Mouse (Mus musculus) forelimb bud, embryonic 11.5 days (tissue): Measurements from ENCODE around the gene Krt222.

Source experiments
- DNase-seq: peaks from one replicate; pipeline ENCODE4 v3.0.0-alpha.2; 2012; ENCODE audit warnings: low read depth, low spot score

The Krt222 gene

DNA sequence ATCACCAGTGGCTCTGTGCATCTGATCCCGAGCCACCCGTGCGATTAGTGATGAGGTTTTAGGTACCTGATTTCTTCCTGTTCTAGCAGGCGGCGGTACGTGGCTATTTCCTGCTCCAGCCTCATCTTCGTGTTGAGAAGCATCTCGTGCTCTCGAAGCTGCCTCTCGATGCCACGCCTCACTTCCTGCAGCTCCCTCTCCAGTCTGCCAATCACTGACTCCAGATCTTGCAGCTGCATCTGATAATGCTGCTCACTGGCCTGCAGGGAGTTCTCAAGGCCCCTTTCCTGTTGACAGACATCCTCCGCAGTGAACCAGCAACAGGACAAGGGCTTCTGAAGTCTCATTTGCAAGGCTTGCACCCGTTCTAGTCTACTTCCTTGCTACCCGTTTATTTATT, 5.4 kb downstream of the Krt222 start:
- DNase-seq: no peak

DNA sequence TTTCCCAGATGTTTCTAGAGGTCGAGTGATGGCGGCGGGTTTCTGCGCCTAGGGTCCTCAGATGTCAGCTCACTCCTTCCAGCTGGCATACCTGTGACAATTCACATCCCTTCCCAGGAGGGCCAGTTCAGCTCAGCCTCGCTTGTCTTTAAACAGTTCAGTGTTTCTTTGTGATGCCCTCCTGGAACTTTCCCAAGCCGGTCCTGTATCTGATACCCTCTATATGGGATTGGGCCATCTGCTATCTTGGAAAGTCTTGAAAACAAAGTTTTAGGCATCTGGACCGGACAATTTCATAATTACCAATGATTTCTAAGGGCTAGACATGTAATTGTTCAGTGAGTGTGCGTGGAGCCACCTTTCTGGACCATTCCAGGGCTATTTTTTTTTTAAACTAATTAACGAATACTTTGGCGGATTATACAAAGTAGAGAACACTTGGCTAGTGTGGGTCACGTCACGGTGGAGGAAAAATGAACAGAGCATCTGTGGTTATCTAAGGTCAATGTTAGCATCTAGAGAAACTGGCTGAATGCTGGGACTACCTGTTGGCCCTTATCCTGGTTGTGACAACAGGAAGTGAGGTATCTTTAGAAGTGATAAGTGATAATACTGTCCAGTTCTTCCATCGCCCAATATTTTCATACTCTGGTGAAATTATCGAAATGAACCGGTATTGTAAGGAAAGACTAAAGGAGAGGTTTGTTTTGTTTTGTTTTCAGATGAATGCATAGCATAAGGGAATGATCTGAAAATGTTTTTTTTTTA, 12.7 kb downstream of the Krt222 start:
- DNase-seq: no peak

- DNase-seq: peak; percentile 81
Measured at GRCm38 (mm10) chr11:99230261-99231048, 13.4 kb downstream of the Krt222 start, which contains the start of gene Smarce1. Gene Smarce1, minus strand, starts transcription at chr11:99231017.

DNA sequence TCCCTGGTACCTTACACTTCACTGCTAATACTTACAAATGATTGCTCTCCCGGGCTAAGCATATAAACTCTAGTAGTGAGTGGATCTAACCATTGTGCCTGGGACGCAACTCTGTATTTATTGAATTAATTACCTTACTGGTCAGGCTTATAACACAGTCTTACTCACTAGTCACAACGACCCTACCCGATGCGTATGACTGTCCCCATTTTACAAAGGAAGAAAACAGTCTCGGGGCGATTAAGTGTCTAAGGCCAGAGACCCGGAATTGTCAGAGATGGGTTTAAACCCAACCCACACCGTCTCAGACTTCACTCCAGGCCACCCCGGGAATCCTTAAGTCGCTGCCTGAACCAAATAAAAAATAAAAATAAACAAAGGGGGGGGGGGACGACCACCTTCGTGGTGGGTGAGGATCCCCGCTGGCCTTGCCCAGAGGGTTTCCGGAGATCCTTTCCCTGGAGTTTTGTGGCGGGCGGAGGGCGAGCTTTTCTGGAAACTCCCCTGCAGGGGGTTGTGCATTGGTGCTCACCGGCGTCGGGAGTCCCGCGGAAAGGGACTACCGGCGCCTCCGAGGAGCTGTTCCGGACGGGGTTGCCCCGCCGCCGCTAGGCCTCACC, 14.1 kb downstream of the Krt222 start:
- DNase-seq: peak; percentile 33

- no peak for DNase-seq
Measured at GRCm38 (mm10) chr11:99226298-99226697, 17.6 kb downstream of the Krt222 start.

DNA sequence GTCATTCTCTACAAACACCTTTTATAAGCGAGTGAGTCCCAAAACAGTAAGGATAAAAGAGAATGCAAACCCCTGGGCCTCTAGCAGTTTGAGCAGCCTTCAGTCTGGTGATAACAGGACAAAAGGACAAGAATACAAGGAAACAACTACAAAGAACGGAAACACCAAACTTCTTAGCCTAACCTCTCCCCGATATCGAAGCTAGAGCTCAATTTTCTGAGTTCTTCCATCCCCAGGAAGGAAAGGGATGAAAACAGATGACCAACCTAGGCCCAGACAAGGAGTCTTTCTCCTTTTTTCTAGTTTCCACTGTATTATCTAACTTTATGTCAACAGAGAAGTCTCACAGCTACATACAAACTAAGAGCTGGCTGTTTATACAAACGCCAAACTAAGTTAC, 20.6 kb downstream of the Krt222 start:
- DNase-seq: no peak

DNA sequence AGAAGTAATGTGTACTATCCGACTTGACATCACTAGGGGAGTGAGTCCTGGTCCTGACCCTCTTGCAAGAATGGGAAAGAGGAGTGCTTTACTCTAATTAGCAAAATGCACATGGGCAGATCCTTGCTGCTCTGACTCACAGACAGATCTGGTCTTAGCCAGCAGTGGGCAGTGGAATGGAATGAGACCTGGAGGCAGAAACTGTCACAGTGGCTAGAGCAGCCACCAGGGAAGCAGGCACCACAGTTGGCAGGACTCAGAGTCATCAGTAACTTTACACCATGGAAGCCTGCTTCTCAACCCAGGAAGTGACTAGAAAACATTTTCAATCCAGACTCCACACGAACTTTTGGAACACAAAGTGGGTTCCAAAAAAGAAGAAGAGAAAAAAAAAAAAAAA, 22.1 kb downstream of the Krt222 start:
- DNase-seq: no peak

- no peak for DNase-seq
Measured at GRCm38 (mm10) chr11:99217248-99217986, 26.5 kb downstream of the Krt222 start.

- no peak for DNase-seq
Measured at GRCm38 (mm10) chr11:99216181-99216580, 27.7 kb downstream of the Krt222 start.

DNA sequence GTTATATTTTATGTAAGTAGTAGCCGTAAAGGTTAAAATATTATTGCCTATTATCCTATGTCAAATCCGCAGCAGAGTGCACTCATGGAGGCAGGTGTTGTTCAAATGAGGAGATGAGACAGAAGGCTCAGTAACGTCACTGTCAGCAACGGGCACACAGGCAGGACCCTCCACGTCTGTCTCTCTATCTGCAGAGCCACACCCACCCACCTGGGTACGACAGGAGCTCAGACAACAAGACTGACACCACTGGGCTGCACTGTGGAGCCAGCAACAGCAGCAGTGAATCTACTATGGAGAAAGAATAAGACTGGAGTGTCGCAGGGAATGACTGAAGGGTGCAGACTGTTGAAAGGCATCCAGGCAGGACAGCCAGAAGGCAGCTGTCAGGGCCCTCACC, 31.2 kb downstream of the Krt222 start:
- no peak for DNase-seq

DNA sequence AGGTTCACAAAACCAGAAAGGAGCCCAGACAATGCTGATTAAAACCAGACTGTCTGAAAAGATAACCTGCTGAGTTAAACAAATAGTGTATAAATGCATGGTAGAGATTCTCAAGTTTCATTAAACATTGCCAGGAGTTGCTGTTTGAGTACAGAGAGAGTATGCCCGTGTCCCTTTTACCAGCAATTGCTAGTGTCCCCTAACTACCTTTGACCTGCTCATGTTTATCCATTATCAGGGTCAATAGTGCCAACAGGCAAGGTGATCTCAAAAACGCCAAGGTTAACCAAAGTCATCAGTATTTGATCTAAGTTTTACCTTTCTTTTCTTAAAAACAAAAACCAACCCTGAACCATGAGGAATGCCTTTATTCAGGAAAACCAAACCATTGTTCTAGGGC, 31.9 kb downstream of the Krt222 start:
- DNase-seq: no peak

DNA sequence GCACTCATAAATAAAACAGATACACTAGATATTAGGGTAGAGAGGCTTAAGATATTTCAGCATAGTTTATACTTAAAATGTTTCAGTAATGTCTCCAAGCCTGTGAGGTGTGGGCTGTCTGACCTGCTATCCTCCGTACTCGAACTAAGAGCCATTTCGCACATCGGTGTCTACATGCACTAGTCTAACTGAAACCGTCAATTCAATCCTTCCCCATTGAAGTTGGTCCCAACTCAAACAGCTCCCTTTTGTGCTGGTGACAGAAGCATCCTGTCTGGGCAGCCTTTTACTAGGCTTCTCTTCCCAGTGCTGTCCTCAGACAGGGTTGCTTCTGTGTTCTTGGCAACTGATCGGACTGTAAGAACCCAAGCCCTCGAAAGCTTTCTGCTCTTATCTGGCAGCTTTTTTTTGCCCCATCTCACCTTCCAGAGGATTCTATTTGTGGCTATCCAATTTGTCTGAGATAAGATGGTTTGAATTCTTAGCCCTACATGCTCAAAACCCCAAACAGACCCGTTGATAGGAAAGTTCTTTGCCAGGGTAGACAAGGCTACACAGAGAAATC, 35.7 kb downstream of the Krt222 start:
- DNase-seq: no peak

DNA sequence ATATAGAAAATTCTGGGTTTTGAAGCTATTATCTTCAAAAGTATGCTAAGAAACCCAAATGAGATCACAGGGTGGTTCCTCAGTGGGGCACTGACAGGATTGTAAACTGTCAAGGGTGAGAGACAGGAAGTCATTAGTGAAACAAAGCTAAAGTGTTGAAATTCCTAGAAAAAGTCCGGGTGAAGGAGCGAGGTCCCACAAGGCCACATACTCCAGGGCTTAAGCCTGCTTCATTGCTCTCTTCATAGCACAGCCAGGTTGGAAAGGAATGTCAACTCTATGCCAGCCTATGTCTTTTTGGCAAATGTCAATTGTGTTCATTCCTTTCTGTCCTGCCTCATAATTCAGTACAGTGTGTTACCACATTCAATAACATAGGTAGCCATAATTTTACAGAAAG, 36.4 kb downstream of the Krt222 start:
- peak; percentile 18 for DNase-seq

DNA sequence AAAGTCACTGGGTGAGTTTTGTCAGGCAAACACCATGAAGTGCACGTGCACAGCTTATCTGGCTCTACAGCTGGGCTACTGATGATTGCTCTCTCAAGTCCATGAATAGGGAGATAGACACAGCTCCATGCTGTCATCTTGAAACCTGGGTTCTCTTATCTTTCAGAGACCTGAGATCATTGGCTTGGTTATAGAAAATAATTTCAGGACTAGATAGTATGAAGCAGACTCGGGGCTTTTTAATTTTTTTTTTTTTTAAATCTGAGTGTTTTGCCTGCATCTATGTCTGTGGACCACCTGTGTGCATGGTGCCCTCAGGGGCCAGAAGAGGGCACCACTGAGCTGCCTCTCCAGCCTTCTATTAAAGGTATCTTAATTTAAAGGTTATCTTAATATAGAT, 36.9 kb downstream of the Krt222 start:
- DNase-seq: no peak

DNA sequence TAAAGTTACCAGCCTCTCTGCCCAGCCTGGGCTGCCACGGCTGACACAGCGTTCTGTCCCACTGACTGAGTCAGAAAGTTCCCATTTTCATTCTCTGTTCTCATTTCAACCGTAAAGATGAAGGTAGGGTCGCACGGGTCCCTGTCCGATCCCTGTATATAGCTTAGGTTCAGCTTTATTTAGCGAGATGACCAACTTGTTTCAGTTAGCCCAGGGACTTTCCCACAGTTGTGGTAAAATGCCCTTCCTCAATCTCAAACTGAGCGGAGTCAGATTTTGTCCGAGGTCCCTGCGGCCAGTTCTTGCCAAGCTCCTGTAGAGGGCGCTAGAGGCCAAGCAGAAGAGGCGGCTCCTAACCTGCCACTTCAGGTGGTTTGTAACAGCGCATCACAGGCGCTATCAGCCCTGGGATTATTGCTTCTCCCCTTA, 54.7 kb downstream of the Krt222 start:
- DNase-seq: peak; percentile 69

DNA sequence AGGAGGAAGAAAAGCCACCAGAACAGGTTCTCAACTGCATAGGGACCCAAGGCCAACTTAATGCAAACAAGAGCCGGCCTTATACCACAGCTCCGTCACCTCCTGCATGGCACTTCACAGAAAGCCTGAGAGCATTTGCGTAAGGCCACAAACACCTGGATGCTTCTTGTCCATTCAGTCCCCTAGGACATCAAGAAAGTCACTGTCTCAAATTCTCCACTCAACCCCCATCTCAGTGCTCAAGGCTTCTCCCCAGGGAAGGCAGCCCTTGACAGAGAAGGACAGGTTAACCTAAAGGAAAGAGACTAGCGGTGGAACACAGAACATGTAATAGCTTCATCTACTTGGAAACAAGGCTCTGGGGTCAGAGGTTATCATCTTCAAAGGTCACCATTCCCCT, 56.5 kb downstream of the Krt222 start:
- DNase-seq: no peak

DNA sequence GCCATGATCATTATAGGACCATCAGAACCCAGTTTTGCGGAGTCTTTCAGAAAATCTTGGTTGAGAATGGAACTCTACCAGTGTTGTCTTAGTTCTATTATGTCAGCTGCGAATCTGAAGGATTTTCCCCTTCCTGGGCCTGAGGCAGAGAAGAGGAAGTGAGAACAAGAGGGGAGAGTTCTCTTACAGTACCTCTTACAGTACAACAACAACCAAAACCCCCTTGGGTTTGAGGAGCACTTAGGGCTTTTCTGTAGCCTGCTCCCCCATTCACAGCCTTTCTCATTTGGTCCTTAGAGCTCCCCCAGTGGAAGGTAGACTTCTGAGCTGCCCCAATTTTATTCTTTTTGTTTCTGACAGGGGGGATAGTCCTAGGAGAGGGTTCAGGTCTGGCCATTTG, 57.0 kb downstream of the Krt222 start:
- DNase-seq: no peak
